Mouse (Mus musculus): Measurements from ENCODE around the gene Shb.

The Shb gene

DNA sequence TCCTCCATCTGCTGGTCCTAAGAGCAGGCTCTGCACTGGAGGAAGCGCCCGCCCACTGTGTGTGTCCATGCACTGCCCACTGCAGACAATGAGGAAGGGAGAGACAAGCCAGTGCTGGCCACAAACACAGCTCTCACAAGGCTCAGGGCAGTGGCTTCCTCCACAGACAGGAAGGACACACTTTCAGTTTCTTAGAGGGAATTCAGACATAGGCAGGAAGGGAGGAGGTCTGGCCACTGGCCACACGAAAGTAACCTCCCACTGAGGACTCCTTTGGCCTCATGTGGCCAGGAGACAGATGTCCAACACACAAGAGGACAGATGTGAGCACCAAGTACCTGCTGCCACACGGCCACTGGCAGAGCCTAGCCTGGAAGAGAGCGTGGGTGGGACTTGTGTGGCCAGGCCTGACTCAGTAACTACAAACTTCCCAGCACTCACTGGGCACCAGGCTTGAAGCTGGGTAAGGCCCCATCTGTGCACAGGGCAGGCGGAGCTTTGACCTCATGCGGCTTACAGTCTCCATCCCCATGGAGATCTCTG, 79.6 kb downstream of the Shb start:
- DNase-seq (ENCODE audit: low spot score) = no peak

GRCm38 (mm10) chr4:45449012-45449411, 83.3 kb downstream of the Shb start:
- no peak for DNase-seq (ENCODE audit: low spot score)

GRCm38 (mm10) chr4:45448481-45448880, 83.8 kb downstream of the Shb start:
- DNase-seq (ENCODE audit: low spot score) = no peak

DNA sequence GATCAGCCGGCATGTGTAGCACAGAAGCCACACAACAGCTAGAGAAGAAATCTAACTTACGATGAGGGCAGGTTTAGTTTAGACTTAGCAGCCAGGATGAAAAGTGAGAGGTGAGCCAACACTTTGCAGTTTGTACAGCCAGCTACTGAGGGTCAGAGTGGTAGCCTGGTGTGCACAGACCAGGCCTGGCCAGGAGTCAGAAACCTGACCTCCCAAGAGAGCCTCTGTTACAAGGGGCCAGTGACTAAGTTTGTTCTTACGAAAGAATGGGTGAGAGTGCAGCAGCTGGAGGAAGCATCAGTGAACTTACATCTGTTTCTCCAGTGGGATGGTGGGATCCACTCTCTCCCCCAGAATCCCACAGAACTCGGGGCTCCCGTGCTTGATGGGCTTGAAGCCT, 85.1 kb downstream of the Shb start:
- no peak for DNase-seq (ENCODE audit: low spot score)

GRCm38 (mm10) chr4:45445235-45445634, 87.0 kb downstream of the Shb start:
- no peak for DNase-seq (ENCODE audit: low spot score)

GRCm38 (mm10) chr4:45444813-45445212, 87.5 kb downstream of the Shb start:
- no peak for DNase-seq (ENCODE audit: low spot score)

DNA sequence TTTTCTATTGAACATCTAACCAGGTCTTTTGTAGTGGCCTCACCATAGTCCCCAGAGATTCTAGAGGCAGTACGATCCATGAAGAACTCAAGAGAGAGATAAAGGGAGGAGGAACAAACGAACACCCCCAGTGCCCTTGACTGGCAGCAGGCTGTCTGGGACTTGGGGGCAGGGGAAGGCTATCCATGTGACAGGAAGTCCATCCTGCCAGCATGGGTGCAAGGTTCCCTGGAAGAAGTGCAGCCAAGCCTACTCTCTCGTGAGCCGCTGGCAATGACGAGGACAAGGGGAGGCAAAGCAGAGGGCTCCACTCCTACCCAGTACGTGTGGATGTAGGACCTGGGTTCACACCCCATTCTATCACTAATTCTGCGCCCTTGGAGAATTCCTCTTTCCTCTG, 88.6 kb downstream of the Shb start:
- DNase-seq (ENCODE audit: low spot score) = no peak

DNA sequence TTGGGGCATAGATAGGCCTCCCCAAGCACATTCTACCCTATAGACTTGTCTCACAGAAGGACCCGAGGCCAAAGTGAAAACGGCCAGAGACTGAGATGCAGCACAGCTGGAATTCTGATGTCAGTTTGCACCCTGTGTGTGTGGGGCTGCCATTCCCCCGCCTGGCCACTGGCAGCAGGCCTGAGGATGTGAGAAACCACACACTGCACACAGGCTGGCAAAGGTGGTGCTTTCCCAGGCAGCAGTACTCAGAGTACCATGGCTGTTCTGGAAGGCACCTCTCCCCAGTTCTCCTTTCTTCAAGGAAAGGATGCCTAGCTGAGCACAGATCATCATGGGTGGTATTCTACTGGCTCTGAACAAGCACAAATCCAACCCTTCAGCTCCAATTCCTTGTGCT, 90.0 kb downstream of the Shb start:
- no peak for DNase-seq (ENCODE audit: low spot score)

GRCm38 (mm10) chr4:45441778-45442177, 90.5 kb downstream of the Shb start:
- DNase-seq (ENCODE audit: low spot score) = no peak

DNA sequence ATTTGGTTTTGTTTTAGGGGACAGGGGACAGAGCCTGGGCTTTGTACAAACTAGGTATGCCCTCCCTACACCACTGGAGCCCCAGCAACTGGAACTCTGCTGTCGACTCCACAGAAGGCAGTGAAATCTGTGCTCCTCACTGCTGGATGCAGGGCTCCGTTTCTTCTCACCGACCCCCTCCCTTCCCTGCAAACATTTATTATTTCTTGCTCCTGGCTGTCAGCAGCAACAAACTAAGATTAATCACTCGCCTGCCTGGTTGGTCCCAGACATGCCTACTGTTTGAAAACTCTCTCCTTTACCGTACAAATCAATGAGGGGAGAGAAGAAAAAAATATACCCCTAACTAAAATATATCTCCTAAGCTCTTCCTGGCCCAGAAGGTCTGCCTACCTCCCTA, 93.0 kb downstream of the Shb start:
- DNase-seq (ENCODE audit: low spot score) = no peak

- no peak for DNase-seq (ENCODE audit: low spot score)
Measured at GRCm38 (mm10) chr4:45437010-45437409, 95.3 kb downstream of the Shb start.

- no peak for DNase-seq (ENCODE audit: low spot score)
Measured at GRCm38 (mm10) chr4:45436383-45436913, 95.8 kb downstream of the Shb start.

DNA sequence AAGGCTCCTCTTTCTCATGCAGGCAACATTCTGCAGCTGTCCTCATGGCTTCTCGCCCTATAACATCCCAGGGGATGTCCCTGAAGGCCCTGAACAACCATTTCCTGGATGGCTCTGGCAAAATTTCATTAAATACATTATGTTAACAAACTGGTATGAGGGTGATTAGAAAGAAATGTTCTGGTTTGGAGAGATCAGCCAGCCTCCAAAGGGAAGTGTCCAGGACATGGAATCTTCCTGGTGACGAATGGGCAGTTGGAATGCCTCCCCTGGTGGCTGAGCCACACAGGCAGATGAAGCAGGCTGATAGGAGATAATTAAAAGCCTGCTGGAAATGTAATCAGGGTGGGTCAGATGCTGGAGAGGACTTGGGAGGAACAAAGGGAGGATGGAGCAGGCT, 96.4 kb downstream of the Shb start:
- DNase-seq (ENCODE audit: low spot score) = no peak

DNA sequence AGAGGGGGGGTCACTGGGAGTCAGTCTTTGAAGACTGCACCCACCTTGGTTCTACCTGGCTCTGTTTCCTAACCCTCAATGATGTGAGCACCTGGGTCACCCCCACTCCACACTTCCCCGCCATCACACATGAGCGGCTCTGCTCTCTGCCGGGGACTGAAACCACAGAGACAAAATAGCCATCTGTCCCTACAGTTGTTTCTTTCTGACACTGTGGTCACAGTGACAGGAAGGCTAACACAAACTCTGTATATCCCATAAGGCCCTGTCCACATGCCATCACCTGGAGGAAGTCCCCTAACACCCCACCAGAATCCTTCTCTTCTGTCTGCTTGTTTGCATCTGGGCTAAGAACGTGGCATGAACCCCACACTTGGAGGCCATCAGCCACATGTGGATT, 97.6 kb downstream of the Shb start:
- no peak for DNase-seq (ENCODE audit: low spot score)

DNA sequence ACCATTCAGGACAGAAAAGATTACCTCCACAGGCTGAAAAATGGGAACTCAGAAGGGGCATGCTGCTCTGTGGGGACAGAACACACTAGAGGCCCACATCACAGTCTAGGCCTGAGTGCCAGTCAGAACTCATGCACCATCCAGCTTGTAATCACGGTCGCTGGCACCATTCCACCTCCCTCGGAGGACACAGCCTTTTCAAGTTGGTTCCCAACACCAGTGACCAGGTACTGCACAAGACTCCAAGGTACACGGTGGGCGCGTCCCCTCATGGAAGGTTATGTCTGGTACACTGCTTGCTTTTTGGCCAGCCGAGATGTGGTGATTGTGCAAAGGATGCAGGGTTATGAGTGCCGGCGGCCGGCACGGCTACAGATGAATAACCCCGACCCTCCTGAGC, 98.2 kb downstream of the Shb start:
- DNase-seq (ENCODE audit: low spot score) = peak; percentile 32

DNA sequence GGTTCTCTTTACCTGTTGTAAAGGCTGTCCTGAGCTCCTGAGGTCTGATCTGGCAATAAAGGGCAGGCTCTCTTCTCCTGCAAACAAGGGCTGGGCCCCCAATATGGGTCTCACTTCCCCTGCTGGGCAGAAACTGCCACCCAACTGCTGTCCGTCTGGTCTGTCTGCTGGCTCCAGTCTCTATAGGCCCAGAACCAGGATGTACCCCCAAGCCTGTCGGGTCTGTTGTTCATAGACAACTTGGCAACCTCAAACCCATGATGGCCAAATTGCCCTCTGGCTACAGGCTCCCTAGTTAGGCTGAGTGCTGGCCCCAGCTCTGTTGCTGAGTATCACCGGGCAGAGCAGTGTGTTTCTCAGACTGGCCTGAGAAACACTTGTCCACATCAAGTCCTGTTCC, 100.5 kb downstream of the Shb start:
- DNase-seq (ENCODE audit: low spot score) = no peak

- peak; percentile 19 for DNase-seq (ENCODE audit: low spot score)
Measured at GRCm38 (mm10) chr4:45431316-45431715, 101.0 kb downstream of the Shb start.

DNA sequence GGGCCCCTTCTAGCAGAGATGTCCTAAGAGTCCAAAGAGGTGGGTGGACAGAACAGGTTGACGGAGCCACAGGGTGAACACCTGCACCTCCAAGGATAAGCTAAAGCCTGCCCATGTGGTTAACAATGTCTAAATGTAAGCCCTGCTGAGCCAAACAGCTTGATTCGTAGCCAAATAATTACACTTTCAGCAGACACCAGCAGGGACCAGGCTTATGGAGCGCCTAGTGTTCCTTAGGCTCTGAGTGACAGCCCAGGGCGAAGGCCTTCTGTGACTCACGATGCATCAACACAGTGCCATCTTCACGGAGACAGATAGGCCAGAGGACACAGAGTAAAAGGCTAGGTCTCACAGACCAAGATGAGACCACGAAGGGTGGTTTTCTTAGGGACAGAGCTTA, 102.8 kb downstream of the Shb start:
- DNase-seq (ENCODE audit: low spot score) = no peak

GRCm38 (mm10) chr4:45426724-45427457, 105.4 kb downstream of the Shb start:
- no peak for DNase-seq (ENCODE audit: low spot score)

DNA sequence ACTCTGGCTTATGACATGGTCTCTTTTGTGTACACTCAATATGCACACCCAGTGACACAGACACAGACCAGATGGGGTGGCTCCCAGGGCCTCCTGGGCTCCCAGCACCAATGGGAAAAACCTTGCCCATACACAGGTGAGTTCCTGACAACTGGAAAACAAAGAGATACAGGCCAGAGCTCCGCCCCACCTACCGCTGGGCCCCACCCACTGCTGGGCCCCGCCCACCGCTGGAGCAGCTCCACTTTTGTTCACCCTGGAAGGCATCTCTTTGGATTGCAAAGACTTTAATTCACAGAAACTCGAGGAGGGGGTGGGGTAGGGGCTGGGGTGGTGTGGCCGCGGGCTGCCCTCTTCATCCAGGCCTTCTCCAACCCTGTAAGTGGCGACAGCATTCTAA, 108.9 kb downstream of the Shb start:
- peak; percentile 41 for DNase-seq (ENCODE audit: low spot score)

GRCm38 (mm10) chr4:45422640-45423039, 109.6 kb downstream of the Shb start:
- no peak for DNase-seq (ENCODE audit: low spot score)

- no peak for DNase-seq (ENCODE audit: low spot score)
Measured at GRCm38 (mm10) chr4:45421519-45422260, 110.6 kb downstream of the Shb start.

DNA sequence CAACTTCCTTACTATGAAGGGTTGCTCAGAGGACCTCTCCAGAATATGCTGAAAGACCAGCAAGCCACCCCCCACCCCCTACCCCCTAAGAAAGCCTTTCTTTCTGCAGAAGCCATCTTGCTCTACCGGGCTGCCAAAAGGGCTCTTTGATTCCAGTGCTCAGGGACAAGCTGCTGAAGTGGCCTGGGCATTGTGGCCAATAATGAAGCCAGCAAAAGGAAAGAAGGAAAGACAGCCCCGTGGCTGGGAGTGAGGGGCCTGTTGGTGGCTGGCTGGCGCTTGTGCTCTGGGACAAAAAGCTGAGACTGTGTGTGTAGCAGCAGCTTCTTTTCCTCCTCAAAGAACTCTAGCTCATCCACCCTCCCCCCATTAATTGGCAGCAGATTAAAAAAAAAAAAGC, 111.5 kb downstream of the Shb start:
- DNase-seq (ENCODE audit: low spot score) = no peak

Data from ovary, postnatal 36 days (tissue).